Mouse (Mus musculus) left cerebral cortex, adult 18-20 months (tissue): Measurements from ENCODE around the gene Prkag1. TPM values are rescaled to one million over a fixed set of nuclear protein-coding genes. Genes with fewer than 3 reads are reported as not detected.

Source experiments
- DNase-seq, 2 experiments: peaks; one replicate each; pipeline ENCODE4 v3.0.0; 2021 to 2022; ENCODE audit warnings: low spot score in 2 of 2, mixed read lengths in 1 of 2
- total RNA-seq, 2 experiments: library from RNA; stranded (reverse); gene quantifications; 2 replicates each; pipeline ENCODE4 v1.2.3; 2021

Gene Prkag1
- total RNA-seq, 2 experiments from 2014 or later, result 54.6 to 56.2 TPM

GRCm38 (mm10) chr15:98853161-98853937, 22.0 kb upstream of the Prkag1 start:
- DNase-seq, result no peak

- no peak for DNase-seq
These were observed 21.4 kb upstream of the Prkag1 start for GRCm38 (mm10) chr15:98852733-98853132.

- no peak for DNase-seq
These were observed 20.8 kb upstream of the Prkag1 start for GRCm38 (mm10) chr15:98852071-98852470.

DNA sequence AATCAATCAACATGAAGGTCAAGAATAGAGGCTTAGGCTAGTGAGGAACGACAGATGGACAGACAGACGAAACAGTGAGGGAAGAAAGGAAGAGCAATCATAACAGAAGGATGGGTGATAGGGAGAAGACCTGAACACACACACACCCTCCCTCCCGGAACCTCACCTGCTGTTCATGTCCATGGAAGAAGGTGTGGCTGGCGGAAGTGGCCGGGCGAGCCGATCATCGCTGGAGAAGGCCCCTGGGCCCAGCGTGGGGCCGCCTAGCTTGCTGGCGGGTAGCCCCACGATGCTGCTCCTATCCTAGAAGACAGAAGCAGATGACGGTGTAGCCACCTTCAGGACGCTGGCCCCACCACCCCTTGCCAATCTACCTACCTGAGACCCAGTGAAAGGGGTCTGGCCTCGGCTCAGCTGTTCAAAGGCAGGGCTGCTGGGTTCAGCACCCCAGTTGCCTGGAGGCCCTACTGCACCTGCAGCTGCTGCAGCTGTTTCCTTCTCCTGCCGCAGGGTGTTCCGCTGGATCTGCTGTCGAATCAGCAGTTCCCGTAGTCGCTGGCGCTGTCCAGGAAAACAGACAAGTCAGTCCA, 20.0 kb upstream of the Prkag1 start:
- no peak for DNase-seq

DNA sequence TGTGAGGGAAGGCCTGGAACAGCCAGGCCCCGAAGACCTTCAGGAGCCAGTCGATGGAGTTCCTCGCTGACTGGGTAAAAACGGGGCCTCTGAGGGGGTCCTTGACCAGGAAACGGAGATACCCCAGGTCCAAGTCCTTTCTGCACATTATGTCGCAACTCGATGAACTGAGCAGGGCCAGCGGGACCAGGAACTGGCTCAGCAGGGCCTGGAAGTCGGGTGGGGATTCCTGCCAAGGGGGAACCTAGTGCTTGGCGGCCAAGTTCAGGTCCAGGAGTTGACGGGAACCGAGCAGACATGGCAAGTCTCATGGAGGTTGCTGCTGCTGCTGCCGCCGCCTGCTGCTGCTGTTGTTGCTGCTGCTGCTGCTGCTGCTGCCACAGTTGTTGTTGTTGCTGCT, 19.3 kb upstream of the Prkag1 start:
- DNase-seq, result no peak

GRCm38 (mm10) chr15:98849956-98850600, 18.8 kb upstream of the Prkag1 start:
- DNase-seq, result no peak

- no peak for DNase-seq
These were observed 17.8 kb upstream of the Prkag1 start for GRCm38 (mm10) chr15:98849165-98849564.

DNA sequence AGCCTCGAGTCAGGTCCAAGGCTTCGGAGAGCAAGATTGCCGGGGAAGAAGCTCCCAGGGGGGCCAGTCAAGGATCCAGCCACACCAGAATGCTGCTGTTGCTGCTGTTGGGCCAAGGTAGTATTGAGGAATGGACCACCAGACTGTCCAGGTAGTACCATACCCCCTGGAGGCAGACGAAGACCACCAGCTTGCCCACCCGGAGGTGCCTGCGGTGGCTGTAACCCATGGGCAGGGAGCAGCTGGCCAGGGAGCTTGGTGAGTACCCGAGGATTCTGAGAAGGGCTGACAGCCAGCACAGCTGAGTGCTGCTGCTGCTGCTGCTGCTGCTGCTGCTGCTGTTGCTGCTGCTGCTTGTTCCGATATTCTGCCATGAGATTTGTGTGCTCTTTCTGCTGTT, 14.8 kb upstream of the Prkag1 start:
- no peak for DNase-seq

- DNase-seq, result no peak
These were observed 13.8 kb upstream of the Prkag1 start for GRCm38 (mm10) chr15:98845149-98845548.

GRCm38 (mm10) chr15:98843595-98844223, 12.4 kb upstream of the Prkag1 start:
- no peak for DNase-seq

DNA sequence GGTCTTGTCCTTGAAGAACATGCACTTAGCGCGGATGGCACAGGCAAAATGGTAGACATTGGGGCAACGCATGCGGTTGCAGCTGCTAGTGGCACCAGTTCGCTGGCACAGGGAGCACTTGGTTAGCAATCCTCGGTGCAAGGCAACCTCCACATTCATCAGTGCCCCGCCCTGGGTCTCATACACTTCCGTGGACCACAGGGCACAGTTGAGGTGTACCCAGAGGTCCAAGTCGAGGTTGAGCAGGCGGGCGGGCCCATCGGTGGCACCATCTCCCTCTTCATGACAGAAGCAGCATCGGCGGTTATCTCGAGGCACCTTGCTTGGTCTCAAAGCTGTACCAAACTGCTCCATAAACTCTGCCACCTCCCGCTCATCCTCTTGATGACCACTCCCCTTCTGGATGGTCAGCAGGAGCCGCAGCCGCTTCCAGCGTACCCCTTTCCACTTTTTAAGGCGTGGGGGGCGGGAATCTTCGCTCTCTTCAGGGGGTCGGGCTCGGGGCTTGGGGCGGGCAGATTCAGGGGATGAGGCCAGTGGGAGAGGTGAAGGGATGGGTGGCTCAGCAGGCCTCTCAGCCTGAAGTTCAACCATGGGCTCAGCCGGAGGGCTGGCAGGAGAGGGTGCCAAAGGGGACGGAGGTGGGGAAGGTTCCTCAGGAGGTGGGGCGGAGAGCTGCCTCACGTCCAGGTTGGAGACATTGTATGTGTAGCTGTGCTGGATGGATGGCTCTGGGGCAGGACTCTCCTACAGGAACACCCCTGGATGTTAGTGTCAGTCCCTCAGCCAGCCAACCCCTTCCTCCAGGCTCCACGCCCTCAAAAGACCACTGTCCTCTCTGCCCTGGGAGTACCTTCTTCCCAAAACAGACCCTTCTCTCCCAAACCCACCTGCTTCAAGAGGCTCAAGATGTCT, 8.6 kb upstream of the Prkag1 start:
- DNase-seq, result no peak

- no peak for DNase-seq
These were observed 7.8 kb upstream of the Prkag1 start for GRCm38 (mm10) chr15:98839161-98839560.

- DNase-seq, result no peak
These were observed 6.4 kb upstream of the Prkag1 start for GRCm38 (mm10) chr15:98837743-98838103.

DNA sequence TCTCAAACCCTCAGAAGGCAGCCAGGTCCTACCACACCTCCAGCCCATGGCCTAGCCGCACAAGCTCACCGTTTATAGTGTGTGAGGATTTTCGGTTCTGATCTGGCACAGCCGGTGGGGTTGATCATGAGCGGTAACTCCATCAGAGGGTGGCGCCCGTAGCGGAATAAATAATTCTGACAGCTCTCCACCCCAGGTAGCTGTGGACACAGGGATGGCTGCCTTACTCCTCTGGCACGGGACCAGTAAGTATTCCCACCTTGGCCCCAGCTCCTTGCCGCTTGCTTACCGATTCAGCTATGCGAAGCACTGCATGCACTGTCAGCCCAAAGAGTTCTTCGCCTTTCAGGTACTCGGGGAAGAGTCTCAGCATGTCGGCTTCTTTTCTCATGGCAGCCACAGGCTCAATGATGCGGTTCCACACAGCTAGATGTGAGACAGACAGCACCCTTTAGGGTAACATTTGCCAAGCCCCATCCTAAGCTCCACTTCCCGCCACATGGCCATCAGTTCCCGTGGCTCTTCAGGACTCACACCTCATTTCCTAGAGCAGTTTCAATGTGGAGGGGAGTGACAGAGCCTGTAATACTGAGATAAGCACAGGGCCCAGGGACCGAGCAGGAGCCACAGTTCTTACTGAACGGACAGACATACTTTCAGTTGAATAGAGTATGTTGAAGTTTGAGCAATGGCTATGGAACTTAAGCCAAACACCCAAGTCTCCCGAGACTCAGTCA, 5.9 kb upstream of the Prkag1 start:
- no peak for DNase-seq

DNA sequence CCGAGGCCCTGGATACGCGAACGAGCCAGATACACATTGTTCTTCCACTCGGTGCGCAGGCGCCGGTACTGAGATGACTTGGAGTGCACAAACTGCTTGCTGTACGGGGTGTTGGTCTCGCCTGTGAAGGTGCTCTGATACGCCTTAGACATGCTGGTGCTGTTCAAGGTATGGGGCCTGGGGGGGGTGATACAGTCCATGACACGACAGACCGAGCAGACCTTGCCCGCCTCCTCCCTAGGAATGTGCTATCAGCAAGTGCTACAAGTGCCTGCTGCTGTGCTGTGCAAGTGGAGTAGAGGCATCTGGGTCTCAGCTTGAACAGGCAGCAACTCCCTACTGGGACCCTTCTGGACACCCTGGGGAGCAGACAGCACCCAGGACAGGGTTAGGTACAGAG, 4.0 kb upstream of the Prkag1 start:
- no peak for DNase-seq

- DNase-seq, result no peak
These were observed 2.7 kb upstream of the Prkag1 start for GRCm38 (mm10) chr15:98834059-98834458.

DNA sequence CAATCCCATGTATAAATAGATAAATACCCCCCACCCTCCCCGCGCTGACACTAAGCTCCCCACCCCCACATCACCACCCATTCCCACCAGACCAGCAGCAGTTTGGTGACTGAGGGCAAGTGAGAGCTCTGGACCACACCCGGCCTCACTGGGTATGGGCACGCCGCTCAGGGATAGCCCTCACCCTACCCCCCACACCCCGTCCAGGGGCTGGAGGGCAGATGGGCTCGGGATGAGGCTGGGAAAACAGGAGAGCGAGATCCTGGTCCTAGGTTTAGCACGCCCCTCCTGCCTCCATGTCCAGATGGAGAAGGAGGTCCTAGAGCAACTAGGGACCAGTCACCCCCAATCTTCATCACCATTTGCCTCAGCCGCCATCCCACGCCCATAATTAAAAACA, 2.0 kb upstream of the Prkag1 start:
- DNase-seq, result no peak

GRCm38 (mm10) chr15:98832161-98833058, 1.1 kb upstream of the Prkag1 start:
- no peak for DNase-seq

DNA sequence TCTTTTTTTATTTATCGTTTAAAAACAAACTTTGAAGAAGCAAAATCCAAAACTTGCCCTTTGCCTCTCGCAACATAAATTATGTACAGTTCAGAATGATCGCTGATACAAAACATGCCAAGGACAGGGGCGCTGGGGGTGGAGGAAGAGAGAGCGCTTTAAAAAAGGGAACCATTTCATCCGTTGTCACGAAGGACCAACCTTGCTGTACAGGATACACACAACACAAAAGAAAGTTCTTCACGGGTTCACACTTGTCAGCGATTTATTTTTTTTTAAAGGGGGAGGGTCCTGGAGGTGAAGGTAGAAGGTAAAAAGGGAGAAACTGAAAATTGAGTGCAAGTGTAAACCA, 339 bp upstream of the Prkag1 start:
- DNase-seq, result no peak
